Mouse (Mus musculus) CH12.LX (cell line): ENCODE results near the gene Tmem231. TPM values are rescaled to one million over a fixed set of nuclear protein-coding genes. Genes with fewer than 3 reads are reported as not detected.

Experiments
- DNase-seq: peaks from one replicate; pipeline ENCODE4 v3.0.0-alpha.2; 2013; ENCODE audit errors: extremely low read depth
- H3K27ac ChIP-seq: 2 replicates; pipeline ENCODE4 v1.5.1; 2012; ENCODE audit warnings: low read depth, mild to moderate bottlenecking, control low read depth, moderate library complexity; ENCODE audit not compliant: insufficient read depth
- H3K27me3 ChIP-seq: replicated peaks from 2 replicates; pipeline ENCODE3; 2012; ENCODE audit warnings: inconsistent platforms
- H3K36me3 ChIP-seq, 2 experiments: replicated peaks in 1 of 2; 2 replicates each; pipeline versions ENCODE3 to v1.6.1; 2012; ENCODE audit warnings: inconsistent platforms in 1 of 2, low read length in 1 of 2, mild to moderate bottlenecking in 1 of 2, mixed read lengths in 1 of 2, moderate library complexity in 1 of 2; ENCODE audit not compliant: control insufficient read depth in 1 of 2, insufficient read depth in 1 of 2
- H3K4me1 ChIP-seq, 2 experiments: 2 replicates each; pipeline ENCODE4 v1.6.1; 2012; ENCODE audit warnings: inconsistent platforms in 1 of 2, moderate library complexity in 1 of 2; ENCODE audit not compliant: insufficient read depth in 2 of 2, control insufficient read depth in 1 of 2
- H3K4me2 ChIP-seq: 2 replicates; pipeline ENCODE4 v1.6.1; 2012; ENCODE audit warnings: low read depth, mild to moderate bottlenecking, control low read depth; ENCODE audit not compliant: poor library complexity, insufficient read depth, severe bottlenecking
- H3K4me3 ChIP-seq, 3 experiments: fragments of 150-350 bp in 1 of 3; sonication (generic) in 1 of 3; replicated peaks in 1 of 3; 2 replicates each; pipeline versions ENCODE3 to v1.5.1; 2011 to 2012; ENCODE audit warnings: low read depth in 2 of 3, low read length in 2 of 3, mild to moderate bottlenecking in 2 of 3, moderate library complexity in 2 of 3, control low read depth in 1 of 3, improper control_type of control experiment in 1 of 3, inconsistent platforms in 1 of 3, mixed read lengths in 1 of 3; ENCODE audit not compliant: poor library complexity in 1 of 3
- H3K79me2 ChIP-seq: replicated peaks from 2 replicates; pipeline ENCODE4 v1.6.1; 2012; ENCODE audit warnings: mild to moderate bottlenecking, moderate library complexity; ENCODE audit not compliant: control insufficient read depth, poor library complexity, insufficient read depth, severe bottlenecking; ENCODE audit errors: extremely low read depth
- H3K9ac ChIP-seq: 2 replicates; pipeline ENCODE4 v1.6.1; 2012; ENCODE audit warnings: low read depth, mild to moderate bottlenecking, control low read depth, moderate library complexity; ENCODE audit not compliant: insufficient read depth
- H3K9me3 ChIP-seq: replicated peaks from 2 replicates; pipeline ENCODE3; 2012; ENCODE audit warnings: low read length, inconsistent platforms, mixed read lengths
- BHLHE40 ChIP-seq: IDR thresholded peaks from 2 replicates; pipeline ENCODE4 v1.6.1; 2011; ENCODE audit warnings: mild to moderate bottlenecking, low read depth, low read length, improper control_type of control experiment
- CHD1 ChIP-seq: IDR thresholded peaks from 2 replicates; pipeline ENCODE4 v1.6.1; 2012; ENCODE audit warnings: low read depth, low read length, improper control_type of control experiment, inconsistent platforms
- CHD2 ChIP-seq: IDR thresholded peaks from 2 replicates; pipeline ENCODE4 v1.6.1; 2011; ENCODE audit warnings: low read length, improper control_type of control experiment
- CTCF ChIP-seq, 2 experiments: IDR thresholded peaks in 1 of 2; conservative IDR thresholded peaks in 1 of 2; 2 replicates each; pipeline ENCODE4 v1.5.1; 2011 to 2012; ENCODE audit warnings: low read depth in 2 of 2, low read length in 2 of 2, improper control_type of control experiment in 1 of 2, inconsistent platforms in 1 of 2, mild to moderate bottlenecking in 1 of 2, moderate library complexity in 1 of 2
- ELF1 ChIP-seq: IDR thresholded peaks from 2 replicates; pipeline ENCODE4 v1.6.1; 2014; ENCODE audit warnings: low read depth, mild to moderate bottlenecking, inconsistent platforms, low read length, improper control_type of control experiment
- EP300 ChIP-seq: IDR thresholded peaks from 2 replicates; pipeline ENCODE4 v1.6.1; 2011; ENCODE audit warnings: low read length, improper control_type of control experiment
- ETS1 ChIP-seq: conservative IDR thresholded peaks from 2 replicates; pipeline ENCODE4 v1.6.1; 2012; ENCODE audit warnings: low read depth, mild to moderate bottlenecking, inconsistent platforms, low read length, improper control_type of control experiment, moderate library complexity
- GABPA ChIP-seq: IDR thresholded peaks from 2 replicates; pipeline ENCODE4 v1.6.1; 2012; ENCODE audit warnings: low read depth, low read length, improper control_type of control experiment, inconsistent platforms; ENCODE audit not compliant: insufficient replicate concordance
- HCFC1 ChIP-seq: IDR thresholded peaks from 2 replicates; pipeline ENCODE4 v1.6.1; 2012; ENCODE audit warnings: low read depth, mild to moderate bottlenecking, inconsistent platforms, low read length, improper control_type of control experiment
- IRF4 ChIP-seq: IDR thresholded peaks from 2 replicates; pipeline ENCODE4 v1.6.1; 2014; ENCODE audit warnings: low read depth, mild to moderate bottlenecking, inconsistent platforms, low read length, improper control_type of control experiment
- JUN ChIP-seq: IDR thresholded peaks from 2 replicates; pipeline ENCODE4 v1.6.1; 2011; ENCODE audit warnings: low read depth, mild to moderate bottlenecking, low read length, improper control_type of control experiment, moderate library complexity; ENCODE audit not compliant: insufficient read depth
- JUND ChIP-seq: conservative IDR thresholded peaks from 2 replicates; pipeline ENCODE4 v1.6.1; 2011; ENCODE audit warnings: low read depth, low read length, improper control_type of control experiment
- MAFK ChIP-seq: IDR thresholded peaks from 2 replicates; pipeline ENCODE4 v1.6.1; 2011; ENCODE audit warnings: low read length, improper control_type of control experiment; ENCODE audit not compliant: insufficient replicate concordance
- MAX ChIP-seq: IDR thresholded peaks from 2 replicates; pipeline ENCODE4 v1.6.1; 2011; ENCODE audit warnings: low read length, improper control_type of control experiment
- MAZ ChIP-seq: IDR thresholded peaks from 2 replicates; pipeline ENCODE4 v1.6.1; 2012; ENCODE audit warnings: low read depth, mild to moderate bottlenecking, inconsistent platforms, low read length, improper control_type of control experiment, moderate library complexity
- MEF2A ChIP-seq: IDR thresholded peaks from 2 replicates; pipeline ENCODE4 v1.6.1; 2014; ENCODE audit warnings: low read depth, mild to moderate bottlenecking, inconsistent platforms, low read length, improper control_type of control experiment, borderline replicate concordance
- MXI1 ChIP-seq: IDR thresholded peaks from 2 replicates; pipeline ENCODE4 v1.6.1; 2011; ENCODE audit warnings: mild to moderate bottlenecking, low read depth, low read length, improper control_type of control experiment
- MYC ChIP-seq: IDR thresholded peaks from 2 replicates; pipeline ENCODE4 v1.6.1; 2011; ENCODE audit warnings: low read depth, mild to moderate bottlenecking, improper control_type of control experiment, low read length
- NELFE ChIP-seq: IDR thresholded peaks from 2 replicates; pipeline ENCODE4 v1.6.1; 2011; ENCODE audit warnings: low read depth, low read length, improper control_type of control experiment
- NRF1 ChIP-seq: IDR thresholded peaks from 2 replicates; pipeline ENCODE4 v1.6.1; 2014; ENCODE audit warnings: low read depth, mild to moderate bottlenecking, inconsistent platforms, low read length, improper control_type of control experiment, moderate library complexity
- POLR2A ChIP-seq: IDR thresholded peaks from 2 replicates; pipeline ENCODE4 v1.6.1; 2011; ENCODE audit warnings: low read depth, mild to moderate bottlenecking, improper control_type of control experiment, low read length
- POLR2AphosphoS2 ChIP-seq: IDR thresholded peaks from 2 replicates; pipeline ENCODE4 v1.6.1; 2011; ENCODE audit warnings: low read depth, low read length, improper control_type of control experiment
- RAD21 ChIP-seq: IDR thresholded peaks from 2 replicates; pipeline ENCODE4 v1.6.1; 2011; ENCODE audit warnings: low read depth, mild to moderate bottlenecking, low read length, improper control_type of control experiment, moderate library complexity
- RCOR1 ChIP-seq: conservative IDR thresholded peaks from 2 replicates; pipeline ENCODE4 v1.6.1; 2012; ENCODE audit warnings: low read depth, mild to moderate bottlenecking, inconsistent platforms, low read length, improper control_type of control experiment
- SIN3A ChIP-seq: IDR thresholded peaks from 2 replicates; pipeline ENCODE4 v1.6.1; 2012; ENCODE audit warnings: low read length, improper control_type of control experiment, inconsistent platforms
- SMC3 ChIP-seq: IDR thresholded peaks from 2 replicates; pipeline ENCODE4 v1.6.1; 2011; ENCODE audit warnings: low read depth, low read length, improper control_type of control experiment
- TBP ChIP-seq: conservative IDR thresholded peaks from 2 replicates; pipeline ENCODE4 v1.6.1; 2011; ENCODE audit warnings: low read depth, low read length, improper control_type of control experiment
- TCF12 ChIP-seq: IDR thresholded peaks from 2 replicates; pipeline ENCODE4 v1.6.1; 2014; ENCODE audit warnings: low read depth, mild to moderate bottlenecking, inconsistent platforms, low read length, improper control_type of control experiment
- USF1 ChIP-seq: IDR thresholded peaks from 2 replicates; pipeline ENCODE4 v1.6.1; 2014; ENCODE audit warnings: low read depth, mild to moderate bottlenecking, inconsistent platforms, low read length, improper control_type of control experiment
- USF2 ChIP-seq: conservative IDR thresholded peaks from 2 replicates; pipeline ENCODE4 v1.6.1; 2011; ENCODE audit warnings: low read depth, low read length, improper control_type of control experiment
- ZC3H11A ChIP-seq: IDR thresholded peaks from 2 replicates; pipeline ENCODE4 v1.6.1; 2012; ENCODE audit warnings: low read depth, mild to moderate bottlenecking, inconsistent platforms, low read length, improper control_type of control experiment
- ZMIZ1 ChIP-seq: IDR thresholded peaks from 2 replicates; pipeline ENCODE4 v1.6.1; 2012; ENCODE audit warnings: low read depth, mild to moderate bottlenecking, inconsistent platforms, low read length, improper control_type of control experiment
- dilution Hi-C: fragments of 300-500 bp; cut with MboI; formaldehyde crosslinking; loops from 2 replicates; pipeline ENCODE4 v1.14.3; 2020; ENCODE audit warnings: low sequenced_read_pairs; ENCODE audit not compliant: extremely low pct_unique_long_range_greater_than_20kb, extremely low pct_ligation_motif_present
- in situ Hi-C: fragments of 300-500 bp; cut with MboI; formaldehyde crosslinking; loops from 3 replicates; pipeline ENCODE4 v1.14.3; 2019; ENCODE audit warnings: low sequenced_read_pairs, low pct_ligation_motif_present, low pct_unique_long_range_greater_than_20kb, mixed read lengths
- polyA plus RNA-seq: library from polyadenylated mRNA; unstranded; fragments of >175 nt; gene quantifications from 2 replicates; pipeline ENCODE4 v1.2.1, GENCODE M21; 2012; ENCODE audit warnings: low read depth; ENCODE audit not compliant: insufficient read length
- total RNA-seq, 2 experiments: library from RNA; depleted of rRNA; stranded (reverse); fragments of 300-350 nt in 1 of 2; fragments of >200 nt in 1 of 2; gene quantifications; 2 replicates each; pipeline ENCODE4 v1.2.3; 2012 to 2014

Gene Tmem231
- total and polyA plus RNA-seq, 3 experiments = 3.5 to 4.3 (median 3.6) TPM

- TF ChIP-seq IRF4 (peak; percentile 40; the same call in 1 of the 2 replicates), ZMIZ1 (no peak), TBP (no peak), ETS1 (0 out of 2 replicates have a peak, but pooled peaks have one; percentile 12), SMC3 (no peak), EP300 (no peak), CHD2 (no peak), CHD1 (no peak)
Observed at GRCm38 (mm10) chr8:111940171-111941100, 6.8 kb upstream of the Tmem231 start, which contains the start of gene Gabarapl2 (continued).

- Histone ChIP-seq H3K36me3 (peaks cover 12 to 23% of the 10 kb centered on the region in 2 experiments), H3K4me2 (peak overlapping the region; percentile 90), H3K4me3 (peak overlapping the region; percentile 92 to 98 (median 98)), H3K79me2 (peaks cover 10% of the 10 kb centered on the region; the same call in 1 of the 2 replicates), H3K9ac (peak overlapping the region; percentile 60; the same call in 1 of the 2 replicates), H3K9me3 (no peaks in the 10 kb centered on the region), H3K27me3 (no peaks in the 10 kb centered on the region), H3K27ac (no peak overlapping the region), H3K4me1 (peaks cover 0 to 35% of the 10 kb centered on the region in 2 experiments; a peak in 2 of 4 replicates)
- dilution Hi-C loops = no loop called here
- peak; percentile 87 for DNase-seq
- in situ Hi-C loops = no loop called here
- peak; percentile 36; the same call in 1 of the 2 replicates for TF ChIP-seq POLR2A
- peak; percentile 62; the same call in 1 of the 2 replicates for TF ChIP-seq MXI1
- TF ChIP-seq MEF2A = no peak
- no peak for TF ChIP-seq ZC3H11A
- TF ChIP-seq CTCF (conservative IDR thresholded peaks at IDR 0.05 in 1 of 2, IDR thresholded peaks at IDR 0.05 in 1 of 2; ENCODE audit: low read depth in 2 of 2, low read length in 2 of 2) = no peak
- no peak for TF ChIP-seq HCFC1
- peak; percentile 78 for TF ChIP-seq USF1
- 0 out of 2 replicates have a peak, but pooled peaks have one; percentile 9 for TF ChIP-seq JUND
- TF ChIP-seq MYC = peak; percentile 94
- TF ChIP-seq POLR2AphosphoS2 = no peak
- no peak for TF ChIP-seq RAD21
- no peak for TF ChIP-seq ZMIZ1
- peak; percentile 68 for TF ChIP-seq ETS1
- no peak; the same call in 1 of the 2 replicates for TF ChIP-seq IRF4
- peak; percentile 65 for TF ChIP-seq USF2
- no peak for TF ChIP-seq RCOR1
- TF ChIP-seq SIN3A = peak; percentile 33; the same call in 1 of the 2 replicates
- no peak for TF ChIP-seq JUN
- no peak for TF ChIP-seq MAFK
- peak; percentile 91 for TF ChIP-seq ELF1
- no peak for TF ChIP-seq MAZ
- TF ChIP-seq CHD2 = peak; percentile 71; the same call in 1 of the 2 replicates
- peak; percentile 96 for TF ChIP-seq BHLHE40
- 0 out of 2 replicates have a peak, but pooled peaks have one; percentile 17 for TF ChIP-seq TBP
- no peak for TF ChIP-seq GABPA
- 0 out of 2 replicates have a peak, but pooled peaks have one; percentile 12 for TF ChIP-seq NELFE
- TF ChIP-seq EP300 = no peak; the same call in 1 of the 2 replicates
- peak; percentile 99 for TF ChIP-seq MAX
- TF ChIP-seq CHD1 = no peak
- peak; percentile 58; the same call in 1 of the 2 replicates for TF ChIP-seq TCF12
- TF ChIP-seq NRF1 = no peak
Observed at GRCm38 (mm10) chr8:111939516-111940142, 5.9 kb upstream of the Tmem231 start.
